In genomic region chr8:126811358-126811757, GRCm38 (mm10) we compare ENCODE assay signal across 5 mouse cellular contexts.
DNase-seq lines count a peak whose midpoint lies in the region; ATAC-seq and TF ChIP-seq lines count a peak whose summit lies in the region.
"Not testable (repeated sequence)": the region's sequence is repeated elsewhere in the genome, so short reads cannot be mapped to it uniquely, and the experiment has no call there.

No protein-coding gene starts in this region.

- not testable (repeated sequence) for H3K4me2 ChIP-seq in CH12.LX (ENCODE audit: insufficient read depth, low read depth, poor library complexity, severe bottlenecking); heart, embryonic 16.5 days (ENCODE audit: low read depth, low read length); hindbrain, embryonic 13.5 days; liver, postnatal 0 days (ENCODE audit: low read depth, low read length)

- not testable (repeated sequence) for TF ChIP-seq EP300 in CH12.LX (IDR thresholded peaks at IDR 0.05; ENCODE audit: low read length); liver, postnatal 0 days (IDR thresholded peaks at IDR 0.05; ENCODE audit: low read depth)

- H3K79me2 ChIP-seq in CH12.LX (replicated peaks; ENCODE audit: control insufficient read depth, extremely low read depth, insufficient read depth, poor library complexity, severe bottlenecking): not testable (repeated sequence)

- dilution Hi-C loops in CH12.LX (cut with MboI; ENCODE audit: extremely low pct_ligation_motif_present, extremely low pct_unique_long_range_greater_than_20kb, low sequenced_read_pairs): not testable (repeated sequence)

- 0 out of 2 replicates have a peak, but pooled peaks have one; percentile 7 for ATAC-seq in granulocyte monocyte progenitor cell, adult 5-6 weeks (replicated peaks; ENCODE audit: poor library complexity, severe bottlenecking)
- not testable (repeated sequence) for ATAC-seq in heart, embryonic 16.5 days (replicated peaks; ENCODE audit: extremely low read depth, insufficient read depth, low FRiP score); hindbrain, embryonic 13.5 days (ENCODE audit: low FRiP score); liver, postnatal 0 days

- TF ChIP-seq RAD21 in CH12.LX (IDR thresholded peaks at IDR 0.05; ENCODE audit: low read depth, low read length): not testable (repeated sequence)

- H3K27ac ChIP-seq in CH12.LX (ENCODE audit: insufficient read depth, low read depth): not testable (repeated sequence)
- H3K27ac ChIP-seq in heart, embryonic 16.5 days (ENCODE audit: low read length): 0 out of 2 replicates have a peak overlapping the region, but pooled peaks have one; percentile 31
- H3K27ac ChIP-seq in hindbrain, embryonic 13.5 days: 0 out of 2 replicates have a peak overlapping the region, but pooled peaks have one; percentile 3
- peak overlapping the region; percentile 59 for H3K27ac ChIP-seq in liver, postnatal 0 days (ENCODE audit: low read depth)

- peaks cover 3 to 26% of the 10 kb centered on the region in 2 experiments for H3K36me3 ChIP-seq in CH12.LX (replicated peaks in 1 of 2; ENCODE audit: control insufficient read depth in 1 of 2, insufficient read depth in 1 of 2, low read length in 1 of 2)
- H3K36me3 ChIP-seq in heart, embryonic 16.5 days (ENCODE audit: control insufficient read depth, insufficient read depth); hindbrain, embryonic 13.5 days; liver, postnatal 0 days (replicated peaks; ENCODE audit: insufficient read depth, low read length): not testable (repeated sequence)

- not testable (repeated sequence) for DNase-seq in CH12.LX (ENCODE audit: extremely low read depth); liver, postnatal 0 days

- not testable (repeated sequence) for TF ChIP-seq POLR2A in CH12.LX (IDR thresholded peaks at IDR 0.05; ENCODE audit: low read depth, low read length)

- not testable (repeated sequence) for H3K9ac ChIP-seq in CH12.LX (ENCODE audit: insufficient read depth, low read depth); heart, embryonic 16.5 days (ENCODE audit: low read length); hindbrain, embryonic 13.5 days; liver, postnatal 0 days (replicated peaks)

- TF ChIP-seq CTCF in CH12.LX (conservative IDR thresholded peaks at IDR 0.05 in 1 of 2, IDR thresholded peaks at IDR 0.05 in 1 of 2; ENCODE audit: low read depth in 2 of 2, low read length in 2 of 2); liver, postnatal 0 days (IDR thresholded peaks at IDR 0.05; ENCODE audit: low read depth): not testable (repeated sequence)

- in situ Hi-C loops in CH12.LX (cut with MboI; ENCODE audit: low pct_ligation_motif_present, low pct_unique_long_range_greater_than_20kb, low sequenced_read_pairs): not testable (repeated sequence)

- peaks cover 15% of the 10 kb centered on the region for H3K9me3 ChIP-seq in CH12.LX (replicated peaks; ENCODE audit: low read length)
- H3K9me3 ChIP-seq in heart, embryonic 16.5 days (replicated peaks; ENCODE audit: control insufficient read depth, low read length); liver, postnatal 0 days (ENCODE audit: low read length): not testable (repeated sequence)
- H3K9me3 ChIP-seq in hindbrain, embryonic 13.5 days: peaks cover 15% of the 10 kb centered on the region; the same call in 1 of the 2 replicates

- not testable (repeated sequence) for H3K4me3 ChIP-seq in CH12.LX (replicated peaks in 1 of 3; ENCODE audit: low read depth in 2 of 3, low read length in 2 of 3, poor library complexity in 1 of 3); heart, embryonic 16.5 days (ENCODE audit: low read length); hindbrain, embryonic 13.5 days; liver, postnatal 0 days (ENCODE audit: low read depth, low read length)

- H3K4me1 ChIP-seq in CH12.LX (ENCODE audit: control insufficient read depth in 1 of 2, insufficient read depth in 2 of 2): peaks cover 10 to 49% of the 10 kb centered on the region in 2 experiments
- H3K4me1 ChIP-seq in heart, embryonic 16.5 days (ENCODE audit: control insufficient read depth, insufficient read depth, low read length): peaks cover 14% of the 10 kb centered on the region
- H3K4me1 ChIP-seq in hindbrain, embryonic 13.5 days (replicated peaks): not testable (repeated sequence)
- peaks cover 19% of the 10 kb centered on the region for H3K4me1 ChIP-seq in liver, postnatal 0 days (ENCODE audit: insufficient read depth)

- peaks cover 10% of the 10 kb centered on the region for H3K27me3 ChIP-seq in CH12.LX (replicated peaks)
- not testable (repeated sequence) for H3K27me3 ChIP-seq in heart, embryonic 16.5 days (ENCODE audit: control insufficient read depth, insufficient read depth, low read length); hindbrain, embryonic 13.5 days; liver, postnatal 0 days (ENCODE audit: insufficient read depth, low read length)

- 63% methylated on average over 2 of the region's 2 CpGs for WGBS in heart, embryonic 16.5 days
- 65% methylated on average over 2 of the region's 2 CpGs for WGBS in hindbrain, embryonic 13.5 days
- 67% methylated on average over 2 of the region's 2 CpGs for WGBS in liver, postnatal 0 days (ENCODE audit: insufficient replicate concordance)

TF ChIP-seq in CH12.LX, 34 proteins besides CTCF, POLR2A, EP300 and RAD21:
- TF ChIP-seq ETS1 (conservative IDR thresholded peaks at IDR 0.05; ENCODE audit: low read depth, low read length) (peak; percentile 57), BHLHE40 (IDR thresholded peaks at IDR 0.05; ENCODE audit: low read depth, low read length) (0 out of 2 replicates have a peak, but pooled peaks have one; percentile 19), IRF4 (IDR thresholded peaks at IDR 0.05; ENCODE audit: low read depth, low read length) (peak; percentile 61; the same call in 1 of the 2 replicates)
